Mouse (Mus musculus): ENCODE measurements around the gene Iqcj. TPM values are rescaled to one million over a fixed set of nuclear protein-coding genes. Genes with fewer than 3 reads are reported as not detected.

Iqcj gene
- not detected for polyA plus RNA-seq (2014; fragmentation: Illumina TruSeq; extraction: RNeasy Lipid Tissue Mini Kit (QIAGEN cat#74804); ENCODE audit: low replicate concordance)

GRCm38 (mm10) chr3:67892026-67892705 lies at the start of gene Iqcj, which contains the start of gene Iqschfp:
Gene Iqcj (plus strand): TSS chr3:67892220.
Gene Iqschfp (plus strand): TSS chr3:67892232.

DNA sequence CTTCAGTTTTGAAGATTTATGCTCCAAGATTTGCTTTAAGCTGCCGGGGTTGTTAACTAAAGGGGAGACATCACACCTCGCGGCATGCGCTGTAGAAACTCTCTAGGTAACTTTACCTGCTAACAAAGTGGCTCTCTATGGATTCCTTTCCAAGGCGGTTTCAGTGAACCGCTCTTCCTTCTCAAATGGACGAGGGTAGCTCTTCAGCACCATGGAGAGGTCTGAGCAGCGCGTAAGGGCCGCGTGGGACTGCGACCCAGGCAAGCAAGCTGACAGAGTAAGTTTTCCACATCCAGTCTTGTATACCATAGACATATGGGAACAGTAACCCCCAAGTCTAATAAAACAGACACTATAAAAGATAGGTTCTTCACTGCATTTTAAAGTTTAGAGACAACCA lies 172.7 kb downstream of the Iqcj start, which contains the start of gene Schip1:
Gene Schip1, plus strand, starts transcription at position 72 of the 400 bp plus-strand sequence.

Other genes with a start within 250 kb of the Iqcj start
- gene Iqschfp, start within 50 bp of the Iqcj start, polyA plus RNA-seq (2014; fragmentation: Illumina TruSeq; extraction: RNeasy Lipid Tissue Mini Kit (QIAGEN cat#74804); ENCODE audit: low replicate concordance), result not detected
- 5.2 TPM for gene Schip1, start 172.6 kb downstream of the Iqcj start, polyA plus RNA-seq (2014; fragmentation: Illumina TruSeq; extraction: RNeasy Lipid Tissue Mini Kit (QIAGEN cat#74804); ENCODE audit: low replicate concordance)